19 mouse cellular contexts compared by ENCODE assay signal in genomic region chr11:97478345-97478744, GRCm38 (mm10). TPM values are rescaled to one million over a fixed set of nuclear protein-coding genes. Genes with fewer than 3 reads are reported as not detected.
"Had no signal": no experiment of that assay in that cellular context is flagged by ENCODE, and none has a peak within 500 bp of the region (broad histone marks: within the 10 kb centered on the region; RNA-seq: fewer than 3 reads in every experiment).

No protein-coding gene starts in this region.

- H3K4me1 ChIP-seq: neural tube, embryonic 13.5 days; neural tube, embryonic 15.5 days; stomach, embryonic 15.5 days had no signal

- DNase-seq: retina, postnatal 1 day; right cerebral cortex, adult 18-20 months; right cerebral cortex, postnatal 14 days; right cerebral cortex, postnatal 25 days; right cerebral cortex, postnatal 4 days; spleen, adult 18-20 months; thymus, adult 18-20 months; thymus, adult 2 months; thymus, postnatal 14 days; thymus, postnatal 25 days; thymus, postnatal 36 days; thymus, postnatal 4 days had no signal

- H3K9ac ChIP-seq: neural tube, embryonic 13.5 days; neural tube, embryonic 15.5 days; stomach, embryonic 15.5 days had no signal

- H3K27ac ChIP-seq: neural tube, embryonic 13.5 days; neural tube, embryonic 15.5 days; stomach, embryonic 15.5 days; stomach, postnatal 0 days had no signal

- H3K27me3 ChIP-seq: neural tube, embryonic 13.5 days; neural tube, embryonic 15.5 days; stomach, embryonic 15.5 days had no signal

- H3K9me3 ChIP-seq: neural tube, embryonic 13.5 days; neural tube, embryonic 15.5 days; stomach, embryonic 15.5 days had no signal

- H3K4me3 ChIP-seq: neural tube, embryonic 13.5 days; neural tube, embryonic 15.5 days; stomach, embryonic 15.5 days had no signal

RNA-seq across cellular contexts. Expression of gene 4933428G20Rik, which starts 21.8 kb away (rescaled TPM):
- polyA plus RNA-seq: small intestine, adult 2 months; spleen, adult 2 months; thymus, adult 2 months; urinary bladder, adult 2 months had no signal
